Mouse (Mus musculus) layer of hippocampus, postnatal 14 days (tissue): ENCODE measurements at regions not wholly inside any gene's neighbourhood (a gene's known extent, or its start where the extent isn't known, plus 50 kb on each side); places are given as distances from the start of the nearest gene placed in this dataset.
A peak's percentile ranks its signal among the peaks of the same experiment; 100 is the strongest.
"Not testable (repeated sequence)": the region's sequence is repeated elsewhere in the genome, so short reads cannot be mapped to it uniquely, and the experiment has no call there.

ENCODE experiments used
- DNase-seq, 2 experiments: peaks; one replicate each; pipeline ENCODE4 v3.0.0; 2021 to 2022; ENCODE audit warnings: low spot score in 2 of 2, mixed read lengths in 1 of 2

GRCm38 (mm10) chr13:52252303-52252702, 278.8 kb downstream of the Diras2 start:
- no peak for DNase-seq

DNA sequence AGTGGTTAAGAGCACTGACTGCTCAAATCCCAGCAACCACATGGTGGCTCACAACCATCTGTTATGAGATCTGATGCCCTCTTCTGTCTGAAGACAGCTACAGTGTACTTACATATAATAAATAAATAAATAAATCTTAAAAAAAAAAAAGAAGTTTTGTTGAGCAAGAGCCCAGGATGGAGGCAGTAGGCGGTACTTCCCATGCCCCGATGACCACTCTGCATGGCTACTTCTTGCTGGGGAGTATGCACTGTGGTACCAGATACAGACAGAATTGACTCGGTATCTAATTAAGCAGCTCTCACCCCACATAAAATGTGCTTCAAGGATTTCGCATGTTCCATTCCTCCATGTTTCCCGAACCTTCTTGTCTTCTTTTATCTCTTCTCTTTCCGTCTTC, 278.4 kb downstream of the Diras2 start:
- DNase-seq, result not testable (repeated sequence)

- DNase-seq, result peak in 1 of 2 experiments; percentile 45
These were observed 277.9 kb downstream of the Diras2 start for GRCm38 (mm10) chr13:52253138-52253537.

DNA sequence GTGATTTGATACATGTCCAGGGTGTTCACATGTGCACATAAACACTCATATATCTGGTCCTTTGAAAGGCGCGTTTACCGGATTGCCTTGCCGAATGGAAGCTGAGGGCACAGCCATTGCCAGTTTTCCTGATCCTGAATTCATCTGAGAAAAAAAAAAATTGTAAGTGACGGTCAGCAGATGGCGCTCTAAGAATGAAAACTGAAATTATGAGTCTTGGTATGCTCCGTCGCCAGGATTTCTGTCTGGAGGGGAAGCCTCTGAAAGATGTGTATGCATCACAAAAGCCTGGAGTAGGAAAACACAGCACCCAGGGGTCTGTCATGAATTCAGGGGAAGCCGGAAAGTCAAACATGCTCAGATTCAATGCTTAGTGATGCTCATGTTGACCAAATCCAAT, 276.9 kb downstream of the Diras2 start:
- DNase-seq, result peak; percentile 53 to 83

DNA sequence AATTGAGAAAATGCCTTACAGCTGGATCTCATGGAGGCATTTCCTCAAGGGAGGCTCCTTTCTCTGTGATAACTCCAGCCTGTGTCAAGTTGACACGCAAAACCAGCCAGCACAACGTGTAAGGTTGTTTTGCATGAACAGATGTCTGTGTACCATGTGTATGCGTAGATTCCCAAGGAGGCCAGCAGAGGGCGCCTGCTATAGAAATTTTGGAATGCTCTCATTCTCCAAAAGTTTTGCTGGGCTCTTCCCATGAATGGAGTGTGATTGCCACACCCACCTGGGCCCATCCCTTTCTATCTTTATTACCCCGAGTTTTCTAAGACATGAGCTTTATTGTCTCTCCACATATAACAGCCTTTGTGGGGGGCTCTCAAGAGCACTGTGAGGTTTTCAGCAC, 275.4 kb downstream of the Diras2 start:
- DNase-seq, result no peak

- no peak for DNase-seq
These were observed 272.7 kb downstream of the Diras2 start for GRCm38 (mm10) chr13:52258373-52258772.

GRCm38 (mm10) chr13:52262949-52263550, 268.0 kb downstream of the Diras2 start:
- DNase-seq, result no peak

- DNase-seq, result no peak
These were observed 262.8 kb downstream of the Diras2 start for GRCm38 (mm10) chr13:52268279-52268678.

DNA sequence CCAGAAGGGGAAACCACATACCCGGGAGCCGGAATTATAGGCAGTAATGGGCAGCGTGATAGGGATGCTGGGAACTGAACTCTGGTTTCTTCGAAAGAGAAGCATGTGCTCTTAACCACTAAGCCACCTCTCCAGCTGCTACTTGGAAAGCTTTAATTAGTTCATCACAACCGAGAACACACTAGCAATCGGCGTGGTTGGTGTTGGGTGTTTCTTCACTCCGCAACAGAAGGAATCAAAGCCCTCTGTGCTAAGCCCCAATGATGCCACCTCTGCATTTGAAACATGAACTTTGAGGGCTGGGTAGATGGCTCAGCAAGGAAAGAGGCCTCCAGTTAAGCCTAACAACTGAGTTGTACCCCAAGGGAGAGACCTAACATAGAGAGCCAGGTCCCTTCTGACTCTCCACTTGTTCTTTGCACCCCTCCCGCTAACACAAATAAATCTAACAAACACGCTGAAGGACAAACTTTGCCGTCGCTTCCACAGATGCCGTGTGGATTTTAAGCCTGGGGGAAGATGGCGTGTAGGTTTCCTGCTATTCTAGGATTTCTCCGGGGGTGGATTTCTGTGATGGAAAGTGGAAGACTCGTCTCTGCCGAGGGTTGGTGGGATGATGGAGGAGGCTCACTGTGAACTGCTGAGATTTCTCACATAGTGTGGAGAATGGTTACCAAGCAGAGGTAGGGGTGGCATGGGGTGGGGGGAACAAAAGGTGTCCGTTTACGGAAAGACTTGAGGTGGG, 257.4 kb downstream of the Diras2 start:
- DNase-seq, result no peak

GRCm38 (mm10) chr13:52275196-52275595, 255.9 kb downstream of the Diras2 start:
- no peak for DNase-seq

DNA sequence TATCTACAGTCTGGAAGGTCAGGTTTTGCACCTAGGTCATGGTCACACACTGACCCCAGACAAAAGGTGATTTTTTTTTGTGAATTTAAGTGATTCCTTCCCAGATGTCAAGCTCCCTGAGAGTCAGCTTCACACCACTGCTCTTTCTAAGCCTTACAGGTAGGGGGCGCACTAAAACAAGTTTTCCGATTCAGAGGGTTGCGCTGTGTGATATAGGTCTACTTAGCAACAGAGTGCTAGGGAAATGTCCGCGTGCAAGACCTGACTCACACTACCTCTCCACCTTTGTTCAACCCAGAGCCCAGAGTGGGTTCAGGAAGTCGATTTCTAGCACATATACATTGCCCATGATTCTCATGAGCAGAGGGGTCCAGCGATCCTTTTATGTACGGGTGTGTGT, 255.4 kb downstream of the Diras2 start:
- peak in 1 of 2 experiments; percentile 52 for DNase-seq

GRCm38 (mm10) chr13:52277195-52277594, 253.9 kb downstream of the Diras2 start:
- no peak for DNase-seq

DNA sequence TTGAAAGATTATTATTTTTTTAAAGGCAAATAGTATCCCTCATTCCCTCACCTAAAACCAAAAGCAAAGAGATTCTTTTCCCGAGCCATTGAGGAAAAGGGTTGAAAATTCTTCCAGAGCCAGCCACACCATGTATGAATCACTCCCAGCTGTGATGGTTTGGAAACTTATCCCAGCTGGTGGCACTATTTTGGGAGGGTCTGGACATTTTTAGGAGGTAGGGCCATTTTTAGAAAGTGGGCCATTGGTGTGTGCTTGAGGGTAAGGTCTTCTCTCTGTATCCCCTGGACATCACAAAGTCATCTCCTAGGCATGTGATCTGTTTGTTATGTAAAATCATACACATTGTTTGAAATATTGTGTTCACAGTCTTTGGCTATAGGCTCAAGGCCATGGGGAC, 252.2 kb downstream of the Diras2 start:
- no peak for DNase-seq

DNA sequence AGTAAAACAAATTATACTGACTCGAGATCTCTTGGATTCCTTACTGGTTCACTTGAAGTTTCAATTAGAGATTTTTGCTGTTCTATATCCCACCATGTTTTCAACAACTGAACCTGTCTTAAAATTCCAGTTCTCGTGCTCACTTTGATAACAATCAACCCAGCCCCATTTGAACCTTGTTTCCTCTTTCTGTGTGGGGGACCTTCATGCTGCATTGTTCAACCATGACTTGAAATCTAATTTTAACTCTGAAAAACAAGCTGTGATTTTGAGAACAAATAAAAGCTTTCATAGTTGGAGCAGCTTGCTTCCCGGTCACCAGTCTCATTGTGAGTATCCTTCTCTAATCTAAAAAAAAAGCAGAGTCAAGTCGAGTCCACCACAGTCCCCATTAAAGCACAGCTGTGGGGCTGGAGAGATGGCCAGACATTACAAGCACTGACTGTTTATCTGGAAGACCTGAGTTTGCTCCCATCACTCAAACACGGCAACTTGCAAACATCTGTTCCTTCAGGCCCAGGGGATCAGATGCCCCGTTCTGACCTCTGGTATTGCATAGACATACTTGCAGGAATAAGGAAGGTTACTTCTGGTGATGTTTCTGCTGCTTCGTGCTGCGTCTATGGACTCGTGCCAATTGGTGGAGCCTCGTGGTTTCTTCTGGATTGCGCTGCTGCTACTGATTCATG, 251.7 kb downstream of the Diras2 start:
- no peak for DNase-seq

- no peak for DNase-seq
These were observed 251.1 kb downstream of the Diras2 start for GRCm38 (mm10) chr13:52279970-52280348.

- no peak for DNase-seq
These were observed 249.8 kb downstream of the Diras2 start for GRCm38 (mm10) chr13:52281271-52281670.

GRCm38 (mm10) chr13:52282500-52282899, 248.6 kb downstream of the Diras2 start:
- DNase-seq, result peak in 1 of 2 experiments; percentile 45

DNA sequence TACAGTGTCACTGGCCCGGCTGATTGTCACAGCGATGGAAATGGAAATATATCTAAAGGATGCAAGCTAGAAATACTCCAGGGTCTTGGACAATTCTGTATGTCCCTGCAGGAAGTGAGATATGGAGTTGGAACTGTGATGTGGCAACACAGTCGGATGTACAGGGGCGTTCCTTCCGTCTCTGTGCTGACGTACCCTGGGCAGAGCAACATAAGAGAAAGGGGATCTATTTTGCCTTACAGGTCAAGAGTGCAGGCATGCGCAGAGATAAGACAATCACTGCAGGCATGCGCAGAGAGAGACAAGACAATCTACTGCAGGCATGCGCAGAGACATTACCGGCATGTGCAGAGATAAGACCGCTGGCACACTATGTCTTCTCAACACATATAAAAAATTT, 247.6 kb downstream of the Diras2 start:
- DNase-seq, result no peak

DNA sequence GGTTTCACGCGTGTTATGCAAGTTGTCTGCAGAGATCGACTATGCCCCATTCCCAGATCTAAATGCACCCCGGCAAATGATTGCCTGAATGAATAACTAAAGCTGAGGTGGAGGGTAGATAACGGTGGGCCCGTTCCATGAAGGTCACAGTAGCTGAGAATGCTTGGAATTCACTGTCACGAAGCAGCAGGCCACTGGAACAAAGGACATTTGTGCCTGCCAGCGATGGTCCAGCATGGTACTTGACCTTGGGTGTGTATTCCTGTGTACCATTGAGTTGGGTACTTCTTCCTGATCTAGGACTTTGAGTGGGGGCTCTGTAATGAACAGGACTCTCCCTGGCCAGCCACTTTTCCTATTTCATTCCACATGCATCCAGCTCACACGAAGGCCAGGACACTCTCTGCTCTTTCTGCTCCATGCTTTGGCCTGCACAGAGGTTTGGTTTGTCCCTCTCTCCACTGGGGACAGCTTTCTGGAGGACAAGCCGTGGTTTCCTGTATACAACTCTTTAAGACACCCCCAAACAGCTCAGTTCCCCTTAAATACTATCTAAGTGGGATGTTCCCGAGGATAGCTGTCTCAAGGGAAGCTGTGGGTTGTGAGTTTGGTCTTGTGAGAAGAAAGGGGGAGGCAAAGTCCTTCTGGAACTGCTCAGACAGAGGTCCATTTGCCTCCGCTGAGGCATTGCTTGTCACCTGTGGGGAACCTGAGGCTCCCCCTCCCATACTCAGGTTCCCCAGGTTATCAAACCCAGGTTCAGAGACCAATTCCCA, 246.9 kb downstream of the Diras2 start:
- no peak for DNase-seq

DNA sequence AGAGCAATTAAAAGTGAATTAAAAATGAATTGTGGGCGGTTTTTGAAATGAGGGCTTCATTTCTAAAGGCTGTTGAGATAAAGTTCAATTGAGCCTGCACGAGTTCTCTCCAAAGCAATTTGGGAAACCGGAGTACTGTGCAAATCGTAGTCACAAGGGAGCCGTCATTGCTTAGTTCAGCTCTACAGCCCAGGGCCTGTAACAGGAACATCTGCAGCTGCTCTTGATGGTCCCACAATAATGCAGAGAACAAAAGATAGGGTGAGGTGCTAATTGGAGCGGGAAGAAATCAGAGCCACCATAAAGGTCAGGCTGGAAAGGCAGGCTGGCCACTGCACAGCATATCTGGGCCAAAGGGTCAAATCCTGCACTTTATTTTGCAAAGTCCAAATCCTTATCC, 242.7 kb downstream of the Diras2 start:
- DNase-seq, result peak in 1 of 2 experiments; percentile 1

DNA sequence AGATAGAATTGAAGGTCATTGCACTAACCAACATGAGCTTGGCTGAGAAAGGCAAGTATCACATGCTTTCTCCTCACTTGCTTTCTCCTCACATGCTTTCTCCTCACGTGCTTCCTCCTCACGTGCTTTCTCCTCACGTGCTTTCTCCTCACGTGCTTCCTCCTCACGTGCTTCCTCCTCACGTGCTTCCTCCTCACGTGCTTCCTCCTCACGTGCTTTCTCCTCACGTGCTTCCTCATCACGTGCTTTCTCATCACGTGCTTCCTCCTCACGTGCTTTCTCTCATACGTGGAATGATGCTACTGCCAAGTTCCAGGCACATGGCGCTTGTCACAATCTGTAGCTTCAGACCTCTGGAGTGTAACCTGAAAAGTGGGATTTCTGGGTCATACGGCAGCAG, 235.2 kb downstream of the Diras2 start:
- DNase-seq, result no peak
